Mouse (Mus musculus): ENCODE results near the gene Ubxn4. TPM values are rescaled to one million over a fixed set of nuclear protein-coding genes. Genes with fewer than 3 reads are reported as not detected.
"Not testable (repeated sequence)": the region's sequence is repeated elsewhere in the genome, so short reads cannot be mapped to it uniquely, and the experiment has no call there.

Ubxn4 gene
- polyA plus RNA-seq, 1 experiment from 2014 or later: 62.0 TPM

- H3K36me3 ChIP-seq (ENCODE audit: control insufficient read depth, insufficient read depth, low read length): peaks cover 78% of the 10 kb centered on the region
- H3K9ac ChIP-seq (ENCODE audit: low read length); H3K4me3 ChIP-seq (ENCODE audit: low read depth, low read length); H3K27ac ChIP-seq (ENCODE audit: low read depth, low read length); ATAC-seq; H3K4me2 ChIP-seq (ENCODE audit: low read length); H3K4me1 ChIP-seq (ENCODE audit: control insufficient read depth, insufficient read depth, low read length); DNase-seq (ENCODE audit: low spot score); H3K9me3 ChIP-seq (replicated peaks; ENCODE audit: control insufficient read depth, low read length); H3K27me3 ChIP-seq (replicated peaks; ENCODE audit: control insufficient read depth, insufficient read depth, low read length): not testable (repeated sequence)
- 78% methylated on average over 7 of the region's 7 CpGs for WGBS
Observed at GRCm38 (mm10) chr1:128267061-128267460, 23.3 kb downstream of the Ubxn4 start.

- H3K4me3 ChIP-seq (ENCODE audit: low read depth, low read length): no peak overlapping the region
- H3K27me3 ChIP-seq (replicated peaks; ENCODE audit: control insufficient read depth, insufficient read depth, low read length): no peaks in the 10 kb centered on the region
- no peaks in the 10 kb centered on the region for H3K4me1 ChIP-seq (ENCODE audit: control insufficient read depth, insufficient read depth, low read length)
- 96% methylated on average over 3 of the region's 3 CpGs for WGBS
- DNase-seq (ENCODE audit: low spot score) (no peak), ATAC-seq (no peak)
- no peak overlapping the region for H3K9ac ChIP-seq (ENCODE audit: low read length)
- H3K27ac ChIP-seq (ENCODE audit: low read depth, low read length): no peak overlapping the region
- H3K36me3 ChIP-seq (ENCODE audit: control insufficient read depth, insufficient read depth, low read length): peaks cover 82% of the 10 kb centered on the region
- H3K4me2 ChIP-seq (ENCODE audit: low read length): no peak overlapping the region
- H3K9me3 ChIP-seq (replicated peaks; ENCODE audit: control insufficient read depth, low read length): no peaks in the 10 kb centered on the region
Observed at GRCm38 (mm10) chr1:128270731-128271130, 27.0 kb downstream of the Ubxn4 start.

- H3K9me3 ChIP-seq (replicated peaks; ENCODE audit: control insufficient read depth, low read length): no peaks in the 10 kb centered on the region
- no peak overlapping the region for H3K4me2 ChIP-seq (ENCODE audit: low read length)
- no peaks in the 10 kb centered on the region for H3K4me1 ChIP-seq (ENCODE audit: control insufficient read depth, insufficient read depth, low read length)
- no peak overlapping the region for H3K9ac ChIP-seq (ENCODE audit: low read length)
- no peak overlapping the region for H3K27ac ChIP-seq (ENCODE audit: low read depth, low read length)
- DNase-seq (ENCODE audit: low spot score): no peak
- ATAC-seq: no peak
- WGBS: 100% methylated on average over 1 of the region's 1 CpGs
- peaks cover 85% of the 10 kb centered on the region for H3K36me3 ChIP-seq (ENCODE audit: control insufficient read depth, insufficient read depth, low read length)
- no peaks in the 10 kb centered on the region for H3K27me3 ChIP-seq (replicated peaks; ENCODE audit: control insufficient read depth, insufficient read depth, low read length)
- no peak overlapping the region for H3K4me3 ChIP-seq (ENCODE audit: low read depth, low read length)
Observed at GRCm38 (mm10) chr1:128275908-128276307, 32.1 kb downstream of the Ubxn4 start.

- H3K9ac ChIP-seq (ENCODE audit: low read length): no peak overlapping the region
- DNase-seq (ENCODE audit: low spot score) (no peak), ATAC-seq (no peak)
- H3K27ac ChIP-seq (ENCODE audit: low read depth, low read length): no peak overlapping the region
- no peaks in the 10 kb centered on the region for H3K9me3 ChIP-seq (replicated peaks; ENCODE audit: control insufficient read depth, low read length)
- H3K27me3 ChIP-seq (replicated peaks; ENCODE audit: control insufficient read depth, insufficient read depth, low read length): no peaks in the 10 kb centered on the region
- 95% methylated on average over 3 of the region's 3 CpGs for WGBS
- H3K4me1 ChIP-seq (ENCODE audit: control insufficient read depth, insufficient read depth, low read length): no peaks in the 10 kb centered on the region
- peaks cover 73% of the 10 kb centered on the region for H3K36me3 ChIP-seq (ENCODE audit: control insufficient read depth, insufficient read depth, low read length)
- H3K4me3 ChIP-seq (ENCODE audit: low read depth, low read length): no peak overlapping the region
- H3K4me2 ChIP-seq (ENCODE audit: low read length): no peak overlapping the region
Observed at GRCm38 (mm10) chr1:128278563-128278962, 34.8 kb downstream of the Ubxn4 start.

GRCm38 (mm10) chr1:128281753-128282152 lies 38.0 kb downstream of the Ubxn4 start:
- Histone ChIP-seq H3K4me2 (ENCODE audit: low read length) (no peak overlapping the region), H3K4me3 (ENCODE audit: low read depth, low read length) (no peak overlapping the region), H3K9me3 (replicated peaks; ENCODE audit: control insufficient read depth, low read length) (no peaks in the 10 kb centered on the region), H3K27ac (ENCODE audit: low read depth, low read length) (no peak overlapping the region), H3K36me3 (ENCODE audit: control insufficient read depth, insufficient read depth, low read length) (peaks cover 43% of the 10 kb centered on the region), H3K4me1 (ENCODE audit: control insufficient read depth, insufficient read depth, low read length) (no peaks in the 10 kb centered on the region), H3K27me3 (replicated peaks; ENCODE audit: control insufficient read depth, insufficient read depth, low read length) (no peaks in the 10 kb centered on the region), H3K9ac (ENCODE audit: low read length) (no peak overlapping the region)
- DNase-seq (ENCODE audit: low spot score): no peak
- WGBS: 94% methylated on average over 3 of the region's 3 CpGs
- no peak for ATAC-seq

- Histone ChIP-seq H3K27ac (ENCODE audit: low read depth, low read length) (no peak overlapping the region), H3K27me3 (replicated peaks; ENCODE audit: control insufficient read depth, insufficient read depth, low read length) (no peaks in the 10 kb centered on the region), H3K4me2 (ENCODE audit: low read length) (no peak overlapping the region), H3K9me3 (replicated peaks; ENCODE audit: control insufficient read depth, low read length) (no peaks in the 10 kb centered on the region), H3K9ac (ENCODE audit: low read length) (no peak overlapping the region), H3K4me1 (ENCODE audit: control insufficient read depth, insufficient read depth, low read length) (no peaks in the 10 kb centered on the region), H3K4me3 (ENCODE audit: low read depth, low read length) (no peak overlapping the region), H3K36me3 (ENCODE audit: control insufficient read depth, insufficient read depth, low read length) (peaks cover 32% of the 10 kb centered on the region)
- ATAC-seq (no peak), DNase-seq (ENCODE audit: low spot score) (no peak)
- WGBS: 96% methylated on average over 3 of the region's 3 CpGs
Observed at GRCm38 (mm10) chr1:128282924-128283323, 39.2 kb downstream of the Ubxn4 start.

- ATAC-seq (no peak), DNase-seq (ENCODE audit: low spot score) (no peak)
- Histone ChIP-seq H3K9me3 (replicated peaks; ENCODE audit: control insufficient read depth, low read length) (no peaks in the 10 kb centered on the region), H3K27me3 (replicated peaks; ENCODE audit: control insufficient read depth, insufficient read depth, low read length) (no peaks in the 10 kb centered on the region), H3K4me2 (ENCODE audit: low read length) (no peak overlapping the region), H3K27ac (ENCODE audit: low read depth, low read length) (no peak overlapping the region), H3K4me1 (ENCODE audit: control insufficient read depth, insufficient read depth, low read length) (no peaks in the 10 kb centered on the region), H3K36me3 (ENCODE audit: control insufficient read depth, insufficient read depth, low read length) (peaks cover 20% of the 10 kb centered on the region), H3K9ac (ENCODE audit: low read length) (no peak overlapping the region), H3K4me3 (ENCODE audit: low read depth, low read length) (no peak overlapping the region)
- WGBS: 96% methylated on average over 8 of the region's 8 CpGs
Observed at GRCm38 (mm10) chr1:128284157-128284690, 40.5 kb downstream of the Ubxn4 start.

GRCm38 (mm10) chr1:128285136-128285535 lies 41.4 kb downstream of the Ubxn4 start:
- Histone ChIP-seq H3K4me2 (ENCODE audit: low read length) (no peak overlapping the region), H3K9me3 (replicated peaks; ENCODE audit: control insufficient read depth, low read length) (no peaks in the 10 kb centered on the region), H3K36me3 (ENCODE audit: control insufficient read depth, insufficient read depth, low read length) (peaks cover 10% of the 10 kb centered on the region), H3K4me3 (ENCODE audit: low read depth, low read length) (no peak overlapping the region), H3K27me3 (replicated peaks; ENCODE audit: control insufficient read depth, insufficient read depth, low read length) (no peaks in the 10 kb centered on the region), H3K4me1 (ENCODE audit: control insufficient read depth, insufficient read depth, low read length) (no peaks in the 10 kb centered on the region), H3K9ac (ENCODE audit: low read length) (no peak overlapping the region), H3K27ac (ENCODE audit: low read depth, low read length) (no peak overlapping the region)
- DNase-seq (ENCODE audit: low spot score): peak; percentile 24
- WGBS: 71% methylated on average over 9 of the region's 9 CpGs
- no peak for ATAC-seq

GRCm38 (mm10) chr1:128290295-128290694 lies 46.5 kb downstream of the Ubxn4 start:
- H3K27ac ChIP-seq (ENCODE audit: low read depth, low read length): no peak overlapping the region
- peak; percentile 42; the same call in 1 of the 2 replicates for ATAC-seq
- 83% methylated on average over 5 of the region's 5 CpGs for WGBS

More at GRCm38 (mm10) chr1:128290295-128290694, 46.5 kb downstream of the Ubxn4 start:
- Histone ChIP-seq H3K27me3 (replicated peaks; ENCODE audit: control insufficient read depth, insufficient read depth, low read length) (no peaks in the 10 kb centered on the region), H3K36me3 (ENCODE audit: control insufficient read depth, insufficient read depth, low read length) (no peaks in the 10 kb centered on the region), H3K4me3 (ENCODE audit: low read depth, low read length) (no peak overlapping the region), H3K4me2 (ENCODE audit: low read length) (no peak overlapping the region), H3K9ac (ENCODE audit: low read length) (no peak overlapping the region), H3K4me1 (ENCODE audit: control insufficient read depth, insufficient read depth, low read length) (no peaks in the 10 kb centered on the region), H3K9me3 (replicated peaks; ENCODE audit: control insufficient read depth, low read length) (no peaks in the 10 kb centered on the region)
- peak; percentile 23 for DNase-seq (ENCODE audit: low spot score)
